Mouse (Mus musculus) cortical plate, adult 2 months (tissue): ENCODE measurements around the gene Dohh. TPM values are rescaled to one million over a fixed set of nuclear protein-coding genes. Genes with fewer than 3 reads are reported as not detected.

Experiments
- H3K27ac ChIP-seq: fragments of 200-500 bp; 2 replicates; pipeline ENCODE4 v1.5.1; 2012; ENCODE audit warnings: low read length, control low read depth, inconsistent platforms; ENCODE audit not compliant: insufficient read depth
- H3K4me1 ChIP-seq: fragments of 200-500 bp; 2 replicates; pipeline ENCODE4 v1.6.1; 2011; ENCODE audit warnings: low read length; ENCODE audit not compliant: control insufficient read depth, insufficient read depth
- H3K4me3 ChIP-seq: fragments of 200-500 bp; 2 replicates; pipeline ENCODE4 v1.5.1; 2011; ENCODE audit warnings: mild to moderate bottlenecking, low read length, control low read depth; ENCODE audit not compliant: insufficient read depth
- CTCF ChIP-seq: fragments of 200-500 bp; IDR thresholded peaks from 2 replicates; pipeline ENCODE4 v1.5.1; 2011; ENCODE audit warnings: mild to moderate bottlenecking, control low read depth, low read length; ENCODE audit not compliant: insufficient read depth; ENCODE audit errors: extremely low read depth
- POLR2A ChIP-seq: fragments of 200-500 bp; IDR thresholded peaks from 2 replicates; pipeline ENCODE4 v1.6.1; 2011; ENCODE audit warnings: mild to moderate bottlenecking, low read length, control low read depth; ENCODE audit not compliant: insufficient read depth; ENCODE audit errors: extremely low read depth
- polyA plus RNA-seq: library from polyadenylated mRNA; depleted of rRNA; stranded (reverse); fragments of >200 nt; gene quantifications from 2 replicates; pipeline ENCODE4 v1.2.3, GENCODE M21; 2012

Gene Dohh
- polyA plus RNA-seq, 1 experiment: 108 TPM

GRCm38 (mm10) chr10:81421797-81422100, 37.5 kb downstream of the Dohh start:
- no peak overlapping the region for H3K27ac ChIP-seq
- H3K4me3 ChIP-seq: no peak overlapping the region
- peaks cover 7% of the 10 kb centered on the region; the same call in 1 of the 2 replicates for H3K4me1 ChIP-seq
- no peak for TF ChIP-seq POLR2A
- no peak for TF ChIP-seq CTCF

- TF ChIP-seq CTCF: no peak
- TF ChIP-seq POLR2A: no peak
- no peak overlapping the region for H3K4me3 ChIP-seq
Observed at GRCm38 (mm10) chr10:81422191-81422590, 38.0 kb downstream of the Dohh start.

GRCm38 (mm10) chr10:81422661-81423217, 38.5 kb downstream of the Dohh start:
- no peak overlapping the region for H3K4me3 ChIP-seq
- no peak for TF ChIP-seq CTCF
- no peak for TF ChIP-seq POLR2A
- no peak overlapping the region for H3K27ac ChIP-seq
- peaks cover 9% of the 10 kb centered on the region; the same call in 1 of the 2 replicates for H3K4me1 ChIP-seq

More at GRCm38 (mm10) chr10:81422191-81422590, 38.0 kb downstream of the Dohh start:
- H3K27ac ChIP-seq: no peak overlapping the region
- peaks cover 7% of the 10 kb centered on the region; the same call in 1 of the 2 replicates for H3K4me1 ChIP-seq

GRCm38 (mm10) chr10:81423476-81424245, 39.4 kb downstream of the Dohh start:
- H3K27ac ChIP-seq: no peak overlapping the region
- TF ChIP-seq CTCF (no peak), POLR2A (no peak)
- H3K4me1 ChIP-seq: peaks cover 8% of the 10 kb centered on the region; the same call in 1 of the 2 replicates
- H3K4me3 ChIP-seq: no peak overlapping the region

- H3K27ac ChIP-seq: 0 out of 2 replicates have a peak overlapping the region, but pooled peaks have one; percentile 55
- peaks cover 7% of the 10 kb centered on the region; the same call in 1 of the 2 replicates for H3K4me1 ChIP-seq
- peak overlapping the region; percentile 80 for H3K4me3 ChIP-seq
Observed at GRCm38 (mm10) chr10:81424246-81425051, 40.2 kb downstream of the Dohh start.

GRCm38 (mm10) chr10:81425236-81425850, 41.1 kb downstream of the Dohh start:
- Histone ChIP-seq H3K4me1 (peaks cover 7% of the 10 kb centered on the region; the same call in 1 of the 2 replicates), H3K4me3 (peak overlapping the region; percentile 80; the same call in 1 of the 2 replicates), H3K27ac (no peak overlapping the region)
- TF ChIP-seq CTCF (no peak), POLR2A (no peak)

More at GRCm38 (mm10) chr10:81424246-81425051, 40.2 kb downstream of the Dohh start:
- TF ChIP-seq CTCF: no peak
- TF ChIP-seq POLR2A: no peak

GRCm38 (mm10) chr10:81426081-81426671, 41.9 kb downstream of the Dohh start:
- no peak for TF ChIP-seq CTCF
- TF ChIP-seq POLR2A: no peak
- peaks cover 7% of the 10 kb centered on the region; the same call in 1 of the 2 replicates for H3K4me1 ChIP-seq
- peak overlapping the region; percentile 80 for H3K4me3 ChIP-seq
- H3K27ac ChIP-seq: peak overlapping the region; percentile 85; the same call in 1 of the 2 replicates

GRCm38 (mm10) chr10:81426897-81427296, 42.7 kb downstream of the Dohh start:
- H3K4me3 ChIP-seq: peak overlapping the region; percentile 80
- H3K27ac ChIP-seq: peak overlapping the region; percentile 85
- H3K4me1 ChIP-seq: peaks cover 7% of the 10 kb centered on the region; the same call in 1 of the 2 replicates
- TF ChIP-seq CTCF: no peak
- TF ChIP-seq POLR2A: no peak
